Mouse (Mus musculus): Measurements from ENCODE around the gene Rnase10.
"Not testable (repeated sequence)": the region's sequence is repeated elsewhere in the genome, so short reads cannot be mapped to it uniquely, and the experiment has no call there.

Gene Rnase10

GRCm38 (mm10) chr14:51007152-51007801, at the start of gene Rnase10:
Rnase10 (plus strand) TSS chr14:51007751.
- no peak for DNase-seq (ENCODE audit: low spot score)

GRCm38 (mm10) chr14:50958289-50958995, 49.1 kb upstream of the Rnase10 start:
- not testable (repeated sequence) for DNase-seq (ENCODE audit: low spot score)

GRCm38 (mm10) chr14:50968216-50968980, 39.2 kb upstream of the Rnase10 start:
- no peak for DNase-seq (ENCODE audit: low spot score)

GRCm38 (mm10) chr14:50969041-50969440, 38.5 kb upstream of the Rnase10 start:
- DNase-seq (ENCODE audit: low spot score) = no peak

GRCm38 (mm10) chr14:50969558-50970544, 37.7 kb upstream of the Rnase10 start:
- no peak for DNase-seq (ENCODE audit: low spot score)

GRCm38 (mm10) chr14:50970822-50971221, 36.7 kb upstream of the Rnase10 start:
- no peak for DNase-seq (ENCODE audit: low spot score)

- DNase-seq (ENCODE audit: low spot score) = not testable (repeated sequence)
Observed at GRCm38 (mm10) chr14:50973054-50973453, 34.5 kb upstream of the Rnase10 start.

- DNase-seq (ENCODE audit: low spot score) = no peak
Observed at GRCm38 (mm10) chr14:50973700-50974099, 33.9 kb upstream of the Rnase10 start.

- no peak for DNase-seq (ENCODE audit: low spot score)
Observed at GRCm38 (mm10) chr14:50975001-50975400, 32.5 kb upstream of the Rnase10 start.

- DNase-seq (ENCODE audit: low spot score) = no peak
Observed at GRCm38 (mm10) chr14:50976674-50977073, 30.9 kb upstream of the Rnase10 start.

GRCm38 (mm10) chr14:50978451-50978850, 29.1 kb upstream of the Rnase10 start:
- DNase-seq (ENCODE audit: low spot score) = not testable (repeated sequence)

GRCm38 (mm10) chr14:50979631-50980030, 27.9 kb upstream of the Rnase10 start:
- no peak for DNase-seq (ENCODE audit: low spot score)

GRCm38 (mm10) chr14:50981207-50981606, 26.3 kb upstream of the Rnase10 start:
- no peak for DNase-seq (ENCODE audit: low spot score)

GRCm38 (mm10) chr14:50981837-50982236, 25.7 kb upstream of the Rnase10 start:
- no peak for DNase-seq (ENCODE audit: low spot score)

- DNase-seq (ENCODE audit: low spot score) = no peak
Observed at GRCm38 (mm10) chr14:50987668-50988067, 19.9 kb upstream of the Rnase10 start.

- DNase-seq (ENCODE audit: low spot score) = no peak
Observed at GRCm38 (mm10) chr14:50991037-50991436, 16.5 kb upstream of the Rnase10 start.

- DNase-seq (ENCODE audit: low spot score) = no peak
Observed at GRCm38 (mm10) chr14:50997088-50997487, 10.5 kb upstream of the Rnase10 start.

- DNase-seq (ENCODE audit: low spot score) = no peak
Observed at GRCm38 (mm10) chr14:50997999-50998666, 9.4 kb upstream of the Rnase10 start.

- DNase-seq (ENCODE audit: low spot score) = no peak
Observed at GRCm38 (mm10) chr14:51007914-51008713, 563 bp downstream of the Rnase10 start.

GRCm38 (mm10) chr14:51008781-51009180, 1.2 kb downstream of the Rnase10 start:
- no peak for DNase-seq (ENCODE audit: low spot score)

Measured in urinary bladder, postnatal 10 days (tissue).